Mouse (Mus musculus): Measurements from ENCODE around the gene Olfr95.
"Not testable (repeated sequence)": the region's sequence is repeated elsewhere in the genome, so short reads cannot be mapped to it uniquely, and the experiment has no call there.

Gene Olfr95

GRCm38 (mm10) chr17:37213018-37213417, at the start of gene Olfr95:
Gene Olfr95, minus strand, starts transcription at chr17:37213118.
- no peak for DNase-seq

- DNase-seq = peak in 1 of 2 experiments; percentile 3
These were observed 37.6 kb upstream of the Olfr95 start for GRCm38 (mm10) chr17:37250544-37250943.

- no peak for DNase-seq
These were observed 36.5 kb upstream of the Olfr95 start for GRCm38 (mm10) chr17:37249460-37249859.

DNA sequence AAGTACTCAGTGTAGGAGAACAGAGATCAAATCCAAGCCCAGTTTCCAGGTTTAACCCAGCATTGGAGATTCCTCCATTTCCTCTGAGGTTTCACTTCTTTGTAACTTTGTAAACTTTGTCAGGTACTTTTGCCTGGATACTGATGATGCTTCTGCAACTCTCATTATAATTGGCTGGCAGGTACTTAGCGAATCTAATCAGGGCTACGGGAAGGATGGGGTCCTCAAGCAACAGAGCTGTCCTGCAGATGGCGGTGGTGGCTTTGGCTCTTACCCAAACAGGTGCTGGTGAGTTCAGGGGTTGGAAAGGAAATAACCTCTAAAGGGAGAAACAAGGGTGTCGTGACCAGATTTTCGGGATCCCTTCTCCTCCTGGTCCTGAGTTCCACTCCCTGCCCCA, 33.8 kb upstream of the Olfr95 start:
- peak in 1 of 2 experiments; percentile 2 for DNase-seq

DNA sequence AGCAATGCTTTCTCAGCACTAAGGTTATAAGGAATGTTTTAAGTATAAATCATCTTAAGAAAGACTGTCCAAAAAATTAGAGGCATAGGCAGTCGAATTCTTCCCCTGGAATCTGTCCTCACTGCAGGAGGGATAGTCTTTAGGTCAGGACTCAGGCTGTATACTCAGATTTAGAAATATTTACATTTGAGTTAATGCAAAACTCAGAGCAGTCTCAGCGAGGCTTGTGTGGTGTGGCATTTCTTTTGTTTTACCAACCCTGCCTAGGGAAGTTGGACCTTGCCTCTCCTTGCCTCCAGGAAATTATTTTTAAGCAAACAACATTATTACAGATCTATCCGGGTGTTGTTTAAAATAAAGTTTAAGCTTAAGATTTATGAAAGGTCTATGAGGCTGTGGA, 29.3 kb upstream of the Olfr95 start:
- no peak for DNase-seq

DNA sequence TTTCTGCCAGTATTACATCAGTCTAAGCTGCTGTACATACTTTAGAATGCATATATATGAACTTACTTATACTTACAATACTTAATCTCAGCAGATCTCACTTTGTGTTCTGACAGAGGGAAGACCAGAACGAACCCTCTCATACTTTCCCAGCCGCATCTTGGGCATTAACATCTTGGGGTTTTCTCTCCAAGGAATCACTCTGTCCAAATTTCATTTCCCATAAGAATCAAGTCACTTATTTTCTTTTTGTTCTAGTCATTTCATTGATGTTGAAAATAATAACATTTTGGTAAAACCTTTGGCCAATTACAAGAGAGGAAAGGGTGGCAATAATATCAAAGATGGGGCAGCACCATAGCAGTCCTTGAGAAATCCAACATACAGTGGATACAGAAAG, 24.3 kb upstream of the Olfr95 start, which contains the start of gene Olfr97:
TSS of gene Olfr97 (minus strand) at position 101 of the 400 bp plus-strand sequence.
- DNase-seq = not testable (repeated sequence)

- DNase-seq = no peak
These were observed 9.0 kb upstream of the Olfr95 start for GRCm38 (mm10) chr17:37221879-37222278.

DNA sequence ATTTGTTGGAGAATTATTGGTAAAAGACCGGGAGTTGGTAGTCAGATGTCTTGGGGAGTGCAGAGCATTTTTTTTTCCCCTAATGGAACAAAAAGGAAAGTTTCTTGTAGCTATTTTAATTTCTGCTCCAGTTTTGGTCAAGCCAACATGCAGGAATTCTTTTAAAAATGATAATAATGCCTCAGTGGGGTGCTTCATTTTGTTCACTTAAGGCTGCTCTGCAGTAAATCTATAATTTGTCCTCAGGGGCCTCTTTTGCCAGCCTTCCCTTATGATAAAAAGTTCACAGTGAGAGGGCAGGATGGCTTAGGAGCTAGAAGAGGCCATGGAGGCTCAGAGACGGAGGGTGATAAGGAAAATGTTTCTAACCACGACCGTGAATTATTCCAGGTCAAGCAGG, 6.9 kb upstream of the Olfr95 start, which contains the start of gene Olfr96:
TSS of gene Olfr96 (plus strand) at position 301 of the 400 bp plus-strand sequence.
- DNase-seq = no peak

GRCm38 (mm10) chr17:37218486-37218885, 5.6 kb upstream of the Olfr95 start:
- DNase-seq = no peak

DNA sequence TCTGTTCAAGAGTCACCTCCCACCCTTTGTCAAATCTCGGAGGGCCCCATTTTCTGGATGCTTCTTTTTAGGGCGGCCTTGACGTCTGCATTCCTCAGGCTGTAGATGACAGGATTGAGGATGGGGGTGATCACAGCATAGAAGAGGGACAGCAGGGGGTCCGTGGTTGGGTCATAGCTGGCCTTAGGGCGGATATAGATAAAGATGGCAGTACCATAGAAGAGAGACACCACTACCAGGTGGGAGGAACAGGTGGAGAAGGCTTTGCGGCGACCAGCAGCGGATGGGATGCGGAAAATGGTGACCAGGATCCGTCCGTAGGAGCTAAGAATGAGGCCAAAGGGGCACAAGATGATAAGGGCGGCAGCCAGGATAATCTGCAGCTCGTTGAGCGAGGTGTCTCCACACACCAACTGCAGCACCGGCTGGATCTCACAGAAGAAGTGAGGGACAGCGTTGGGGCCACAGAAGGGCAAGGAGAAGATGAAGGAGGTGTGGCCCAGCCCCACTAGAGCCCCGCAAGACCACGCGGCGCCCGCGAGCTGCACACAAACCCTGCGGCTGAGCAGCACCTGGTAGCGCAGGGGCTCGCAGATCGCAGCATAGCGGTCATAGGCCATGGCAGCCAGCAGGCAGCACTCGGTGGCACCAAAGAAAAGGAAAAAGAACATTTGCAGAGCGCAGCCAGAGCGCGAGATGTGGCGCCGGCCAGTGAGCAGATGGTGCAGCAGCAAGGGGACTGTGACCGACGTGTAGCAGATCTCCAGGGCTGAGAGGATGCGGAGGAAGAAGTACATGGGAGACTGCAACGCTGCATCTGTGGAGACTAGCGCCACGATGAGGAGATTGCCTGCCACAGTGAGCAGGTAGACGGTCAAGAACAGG, 1.8 kb downstream of the Olfr95 start:
- DNase-seq = peak; percentile 4 to 7

GRCm38 (mm10) chr17:37203917-37204236, 9.0 kb downstream of the Olfr95 start:
- no peak for DNase-seq

DNA sequence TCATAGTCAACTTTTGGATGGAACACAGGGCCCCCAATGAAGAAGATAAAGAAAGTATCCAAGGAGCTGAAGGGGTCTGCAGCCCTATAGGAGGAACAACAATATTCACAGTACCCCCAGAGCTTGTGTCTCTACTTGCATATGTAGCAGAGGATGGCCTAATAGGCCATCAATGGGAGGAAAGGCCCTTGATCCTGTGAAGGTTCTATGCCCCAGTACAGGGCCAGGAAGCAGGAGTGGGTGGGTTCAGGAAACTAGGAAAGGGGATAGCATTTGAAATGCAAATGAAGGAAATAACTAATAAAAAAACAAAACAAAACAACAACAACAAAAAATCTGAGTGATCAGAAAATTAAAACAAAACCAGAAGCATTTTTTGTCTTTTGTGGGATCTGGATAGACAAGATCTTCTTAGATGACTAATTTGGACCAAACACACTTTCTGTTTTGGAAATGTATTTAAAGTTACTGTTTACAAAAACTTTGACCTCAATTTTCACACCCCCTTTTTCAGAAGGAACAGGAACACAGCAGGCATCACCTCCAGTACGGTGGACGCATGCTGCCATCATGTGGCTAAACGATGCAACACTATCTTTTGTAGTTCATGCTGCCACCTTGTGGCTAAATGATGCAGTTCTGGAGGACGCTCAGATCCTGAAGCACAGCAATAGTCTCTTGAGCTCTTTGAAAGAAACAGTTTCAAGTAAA, 9.6 kb downstream of the Olfr95 start:
- peak; percentile 70 to 81 for DNase-seq

GRCm38 (mm10) chr17:37200894-37201293, 12.0 kb downstream of the Olfr95 start, which contains the start of gene Olfr94:
Gene Olfr94, minus strand, starts transcription at chr17:37200994.
- DNase-seq = no peak

DNA sequence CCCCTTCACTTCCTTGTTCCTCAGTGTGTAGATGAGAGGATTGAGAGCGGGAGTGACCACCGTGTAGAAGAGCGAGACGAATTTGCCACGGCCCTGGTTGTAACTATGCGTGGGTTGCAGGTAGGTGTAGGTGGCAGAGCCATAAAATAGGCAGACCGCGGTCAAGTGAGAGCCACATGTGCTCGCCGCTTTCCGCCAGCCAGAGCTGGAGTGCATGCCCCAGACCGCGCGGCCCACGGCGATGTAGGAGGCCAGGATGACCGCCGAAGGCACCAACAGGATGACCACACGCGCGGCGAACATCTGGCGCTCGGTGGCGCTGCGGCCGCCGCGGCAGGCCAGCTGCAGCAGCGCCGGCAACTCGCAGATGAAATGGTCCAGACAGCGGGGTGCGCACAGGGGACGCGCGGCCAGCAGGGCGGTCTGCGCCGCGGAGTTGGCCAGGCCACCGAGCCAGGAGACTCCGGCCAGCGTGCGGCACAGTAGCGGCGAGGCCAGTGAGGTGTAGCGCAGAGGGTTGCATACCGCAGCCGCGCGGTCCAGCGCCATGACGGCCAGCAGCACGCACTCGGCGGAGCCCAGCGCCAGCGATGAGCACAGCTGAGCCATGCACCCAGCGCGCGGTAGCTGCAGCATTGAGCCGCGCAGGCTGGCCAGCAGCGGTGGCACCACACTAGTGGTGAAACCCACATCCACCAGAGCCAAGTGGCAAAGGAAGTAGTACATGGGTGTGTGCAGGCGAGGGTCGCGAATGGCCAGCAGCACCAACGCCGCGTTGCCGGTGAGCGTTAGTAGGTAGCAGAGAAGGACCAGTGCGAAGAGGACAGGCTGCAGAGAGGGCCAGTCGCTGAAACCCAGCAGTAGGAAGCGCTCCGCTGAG, 15.8 kb downstream of the Olfr95 start:
- DNase-seq = peak; percentile 4 to 10

DNA sequence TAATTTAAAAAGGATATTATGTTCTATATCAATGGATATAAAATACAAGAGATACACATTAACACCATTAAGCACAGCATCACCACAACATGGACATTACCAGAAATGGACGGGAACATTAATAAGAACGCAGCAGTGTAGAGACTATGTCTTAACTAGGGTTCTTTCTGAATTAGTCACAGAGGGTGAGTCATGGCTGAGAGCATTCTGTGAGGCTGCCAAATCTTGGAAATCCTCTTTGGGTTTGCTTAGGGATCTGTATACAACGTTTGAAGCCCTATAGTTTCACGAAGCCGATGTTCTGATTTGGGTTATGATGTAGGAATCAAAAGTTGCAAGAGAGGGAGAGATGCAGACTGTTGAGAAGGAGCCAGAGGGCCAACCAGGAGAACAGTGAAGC, 18.1 kb downstream of the Olfr95 start:
- DNase-seq = no peak

GRCm38 (mm10) chr17:37193656-37194055, 19.3 kb downstream of the Olfr95 start, which contains the start of gene Ubd:
Gene Ubd, plus strand, starts transcription at chr17:37193892.
- no peak for DNase-seq

GRCm38 (mm10) chr17:37193032-37193431, 19.9 kb downstream of the Olfr95 start:
- DNase-seq = no peak

DNA sequence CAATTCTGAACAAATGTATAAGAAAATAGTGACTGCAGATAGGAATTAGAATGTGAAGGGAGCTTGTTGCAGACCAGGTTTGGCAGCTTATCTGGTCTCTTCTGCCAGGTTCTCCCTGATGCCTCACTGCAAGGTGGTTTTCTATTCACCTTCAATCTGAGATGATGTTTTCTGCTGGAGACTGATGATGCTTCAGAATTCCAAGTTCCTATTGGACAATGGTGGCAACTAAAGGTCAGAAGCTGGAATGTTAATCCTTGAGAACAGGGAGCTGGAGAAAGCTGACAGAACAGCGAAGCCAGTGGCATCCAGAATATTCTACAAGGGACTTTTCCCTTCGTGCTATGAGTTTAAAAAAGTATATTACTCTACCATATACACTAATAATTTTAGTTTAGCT, 22.2 kb downstream of the Olfr95 start:
- peak in 1 of 2 experiments; percentile 36 for DNase-seq

DNA sequence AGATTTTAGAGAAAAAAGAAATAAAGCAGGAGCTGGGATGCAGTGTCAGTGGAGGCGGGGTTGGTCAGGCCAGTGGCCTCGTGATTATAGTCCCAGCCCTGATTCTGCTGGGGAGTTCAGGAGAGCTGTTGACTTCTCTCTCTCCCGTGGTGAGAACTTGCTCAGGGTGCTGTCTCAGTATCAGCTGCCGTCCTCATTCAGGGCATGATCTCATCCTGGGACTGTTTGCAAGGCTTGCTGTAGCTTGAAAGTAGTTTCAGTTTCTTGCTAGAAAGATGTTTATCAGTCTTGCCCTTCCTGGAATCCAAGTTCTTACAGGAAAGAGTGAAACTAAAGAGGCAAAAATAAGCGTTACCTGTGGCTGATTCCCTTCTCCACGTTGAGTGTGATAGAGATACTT, 27.4 kb downstream of the Olfr95 start:
- DNase-seq = no peak

GRCm38 (mm10) chr17:37161394-37161793, 51.5 kb downstream of the Olfr95 start, which contains the start of gene Olfr93:
Gene Olfr93, minus strand, starts transcription at chr17:37161494.
- no peak for DNase-seq

Data from cerebellum, postnatal 36 days (tissue).